Mouse (Mus musculus): ENCODE measurements around the gene Baz2a.
"Not testable (repeated sequence)": the region's sequence is repeated elsewhere in the genome, so short reads cannot be mapped to it uniquely, and the experiment has no call there.

GRCm38 (mm10) chr10:128070432-128070831 is 20.9 kb upstream of the Baz2a start:
- not testable (repeated sequence) for TF ChIP-seq POLR2A (IDR thresholded peaks at IDR 0.05; ENCODE audit: low read depth, low read length); CTCF (IDR thresholded peaks at IDR 0.05; ENCODE audit: extremely low read depth, insufficient read length, insufficient replicate concordance, low read depth, low read length)

All from small intestine, adult 2 months (tissue).